Mouse (Mus musculus) ES-Bruce4 (cell line): ENCODE measurements around the gene Ankar. TPM values are rescaled to one million over a fixed set of nuclear protein-coding genes. Genes with fewer than 3 reads are reported as not detected.

ENCODE experiments used
- H3K27ac ChIP-seq: 2 replicates; pipeline ENCODE4 v1.5.1; 2012; ENCODE audit warnings: low read length, inconsistent platforms; ENCODE audit not compliant: insufficient read depth
- H3K27me3 ChIP-seq: 2 replicates; pipeline ENCODE4 v1.6.1; 2012; ENCODE audit warnings: mild to moderate bottlenecking, low read length, inconsistent platforms; ENCODE audit not compliant: control insufficient read depth, poor library complexity, insufficient read depth, severe bottlenecking
- H3K36me3 ChIP-seq: 2 replicates; pipeline ENCODE4 v1.6.1; 2012; ENCODE audit warnings: inconsistent platforms, mild to moderate bottlenecking, low read length, moderate library complexity; ENCODE audit not compliant: control insufficient read depth, poor library complexity, insufficient read depth, severe bottlenecking
- H3K4me1 ChIP-seq: one replicate; pipeline ENCODE4 v1.8.1; 2011; ENCODE audit warnings: low read length; ENCODE audit not compliant: control insufficient read depth, insufficient read depth
- H3K4me3 ChIP-seq: 2 replicates; pipeline ENCODE4 v1.5.1; 2011; ENCODE audit warnings: low read depth, mild to moderate bottlenecking, low read length
- H3K9ac ChIP-seq: 2 replicates; pipeline ENCODE4 v1.6.1; 2012; ENCODE audit warnings: low read depth, mild to moderate bottlenecking, inconsistent platforms; ENCODE audit not compliant: poor library complexity, severe bottlenecking
- H3K9me3 ChIP-seq: replicated peaks from 2 replicates; pipeline ENCODE4 v1.6.1; 2012; ENCODE audit warnings: mild to moderate bottlenecking, low read length, inconsistent platforms; ENCODE audit not compliant: control insufficient read depth, poor library complexity, insufficient read depth, severe bottlenecking
- CTCF ChIP-seq: IDR thresholded peaks from one replicate; pipeline ENCODE4 v1.8.1; 2011; ENCODE audit warnings: low read depth, low read length
- EP300 ChIP-seq: IDR thresholded peaks from 2 replicates; pipeline ENCODE4 v1.6.1; 2011; ENCODE audit warnings: low read depth, low read length; ENCODE audit not compliant: insufficient read depth
- POLR2A ChIP-seq: IDR thresholded peaks from one replicate; pipeline ENCODE4 v1.8.1; 2011; ENCODE audit warnings: low read length; ENCODE audit not compliant: insufficient read depth
- polyA plus RNA-seq: library from polyadenylated mRNA; stranded (reverse); fragments of >200 nt; gene quantifications from 2 replicates; pipeline ENCODE4 v1.2.4, GENCODE M21; 2011; ENCODE audit warnings: low read depth; ENCODE audit not compliant: missing spikeins, insufficient read depth, insufficient read length

Ankar gene
- polyA plus RNA-seq, 1 experiment, result not detected

GRCm38 (mm10) chr1:72601233-72601632 is 99.1 kb downstream of the Ankar start:
- Histone ChIP-seq H3K4me3 (no peak overlapping the region), H3K36me3 (peaks cover 2% of the 10 kb centered on the region; the same call in 1 of the 2 replicates), H3K9me3 (no peaks in the 10 kb centered on the region), H3K27me3 (no peaks in the 10 kb centered on the region), H3K4me1 (no peaks in the 10 kb centered on the region), H3K9ac (no peak overlapping the region), H3K27ac (no peak overlapping the region)
- TF ChIP-seq CTCF, result no peak
- TF ChIP-seq POLR2A, result no peak
- TF ChIP-seq EP300, result no peak

- Histone ChIP-seq H3K36me3 (peaks cover 2% of the 10 kb centered on the region), H3K9me3 (no peaks in the 10 kb centered on the region), H3K4me3 (no peak overlapping the region), H3K9ac (no peak overlapping the region), H3K4me1 (no peaks in the 10 kb centered on the region), H3K27ac (no peak overlapping the region), H3K27me3 (no peaks in the 10 kb centered on the region)
- no peak for TF ChIP-seq CTCF
- no peak for TF ChIP-seq EP300
- no peak for TF ChIP-seq POLR2A
Observed at GRCm38 (mm10) chr1:72600778-72601177, 99.6 kb downstream of the Ankar start.

- no peaks in the 10 kb centered on the region for H3K27me3 ChIP-seq
- no peak overlapping the region for H3K27ac ChIP-seq
- H3K4me3 ChIP-seq, result no peak overlapping the region
- H3K9me3 ChIP-seq, result no peaks in the 10 kb centered on the region
- TF ChIP-seq EP300 (no peak), POLR2A (no peak), CTCF (no peak)
- H3K36me3 ChIP-seq, result peaks cover 4% of the 10 kb centered on the region
- H3K9ac ChIP-seq, result no peak overlapping the region
- H3K4me1 ChIP-seq, result no peaks in the 10 kb centered on the region
Observed at GRCm38 (mm10) chr1:72599146-72600101, 101.0 kb downstream of the Ankar start.

- Histone ChIP-seq H3K9me3 (no peaks in the 10 kb centered on the region), H3K36me3 (peaks cover 11% of the 10 kb centered on the region), H3K4me1 (no peaks in the 10 kb centered on the region), H3K4me3 (no peak overlapping the region), H3K27me3 (no peaks in the 10 kb centered on the region), H3K27ac (no peak overlapping the region), H3K9ac (no peak overlapping the region)
- no peak for TF ChIP-seq EP300
- no peak for TF ChIP-seq POLR2A
- no peak for TF ChIP-seq CTCF
Observed at GRCm38 (mm10) chr1:72596231-72596630, 104.1 kb downstream of the Ankar start.

GRCm38 (mm10) chr1:72595686-72596085 is 104.7 kb downstream of the Ankar start:
- no peak overlapping the region for H3K9ac ChIP-seq

GRCm38 (mm10) chr1:72593340-72593951 is 106.9 kb downstream of the Ankar start:
- no peaks in the 10 kb centered on the region for H3K9me3 ChIP-seq
- TF ChIP-seq EP300 (no peak), POLR2A (no peak), CTCF (no peak)
- H3K36me3 ChIP-seq, result peaks cover 11% of the 10 kb centered on the region
- H3K27ac ChIP-seq, result no peak overlapping the region
- H3K4me1 ChIP-seq, result no peaks in the 10 kb centered on the region
- H3K9ac ChIP-seq, result no peak overlapping the region
- H3K27me3 ChIP-seq, result no peaks in the 10 kb centered on the region
- no peak overlapping the region for H3K4me3 ChIP-seq

More at GRCm38 (mm10) chr1:72595686-72596085, 104.7 kb downstream of the Ankar start:
- Histone ChIP-seq H3K9me3 (no peaks in the 10 kb centered on the region), H3K4me3 (no peak overlapping the region), H3K36me3 (peaks cover 11% of the 10 kb centered on the region), H3K27ac (no peak overlapping the region), H3K27me3 (no peaks in the 10 kb centered on the region), H3K4me1 (no peaks in the 10 kb centered on the region)
- TF ChIP-seq EP300 (no peak), CTCF (no peak), POLR2A (no peak)

Other genes starting within 250 kb of the Ankar start
- not detected in 2 replicates for gene March4, start 163.6 kb downstream of the Ankar start, polyA plus RNA-seq
- gene Smarcal1, start 117.3 kb downstream of the Ankar start, polyA plus RNA-seq, result 44.8 and 49.8 TPM in 2 replicates
- gene Rpl37a, start 10.7 kb upstream of the Ankar start, polyA plus RNA-seq, result 1,055 and 1,149 TPM in 2 replicates
- 537 and 588 TPM in 2 replicates for gene Igfbp2, start 123.9 kb upstream of the Ankar start, polyA plus RNA-seq
- gene Igfbp5, start 174.3 kb upstream of the Ankar start, polyA plus RNA-seq, result 0.99 TPM in 2 replicates